Mouse (Mus musculus): ENCODE measurements around the gene Gpr152.

Gene Gpr152

DNA sequence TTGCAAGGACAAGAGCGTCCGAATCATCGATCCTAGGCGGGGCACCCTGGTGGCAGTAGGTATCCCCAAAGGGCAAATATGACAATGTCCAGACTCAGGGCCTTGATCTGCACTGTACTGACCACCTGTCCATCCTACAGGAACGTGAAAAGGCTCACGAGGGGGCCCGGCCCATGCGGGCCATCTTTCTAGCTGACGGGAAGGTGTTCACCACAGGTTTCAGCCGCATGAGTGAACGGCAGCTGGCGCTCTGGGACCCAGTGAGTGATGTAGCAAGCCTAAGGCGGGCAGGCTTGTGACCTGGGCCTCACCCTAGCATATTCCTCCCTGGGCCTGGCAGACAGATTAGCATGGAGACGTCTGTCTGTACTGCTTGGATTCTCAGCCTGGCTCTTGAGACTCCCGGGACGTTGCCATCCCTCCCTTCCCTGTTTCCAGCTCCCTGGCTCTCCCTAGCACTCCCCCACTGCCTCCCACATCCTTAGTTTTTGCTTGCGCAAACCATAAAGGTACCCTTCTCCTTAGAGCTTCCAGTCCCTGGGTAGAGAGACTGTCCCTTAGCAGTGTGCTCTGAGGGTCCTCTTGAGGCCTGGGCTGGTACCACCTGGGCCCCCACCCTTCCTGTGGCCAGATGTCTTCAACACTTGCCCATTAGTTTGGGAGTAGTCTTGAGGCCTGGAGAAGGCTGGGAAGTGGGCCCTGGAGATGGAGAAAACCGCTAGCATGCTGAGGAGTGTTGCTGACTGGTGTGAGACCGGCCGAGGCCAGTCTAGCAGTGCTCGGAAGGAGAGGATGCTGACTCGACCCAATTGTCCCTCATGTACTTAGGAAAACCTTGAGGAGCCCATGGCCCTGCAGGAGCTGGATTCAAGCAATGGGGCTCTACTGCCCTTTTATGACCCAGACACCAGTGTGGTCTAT lies 11.2 kb downstream of the Gpr152 start:
- DNase-seq (ENCODE audit: low spot score): no peak

DNA sequence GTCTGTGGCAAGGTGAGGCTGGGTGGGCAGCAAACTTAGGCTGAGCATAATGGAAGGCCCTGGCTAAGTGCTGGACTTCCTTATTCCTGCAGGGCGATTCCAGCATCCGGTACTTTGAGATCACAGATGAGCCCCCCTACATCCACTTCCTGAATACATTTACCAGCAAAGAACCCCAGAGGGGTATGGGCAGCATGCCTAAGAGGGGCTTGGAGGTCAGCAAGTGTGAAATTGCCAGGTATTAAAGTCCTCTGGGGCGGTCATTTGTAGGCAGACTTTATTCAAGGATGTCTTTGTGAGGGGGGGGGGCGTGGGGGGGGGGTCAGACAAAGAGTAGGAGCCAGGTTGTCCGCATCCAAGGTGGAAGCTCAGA lies 11.9 kb downstream of the Gpr152 start:
- DNase-seq (ENCODE audit: low spot score): no peak

DNA sequence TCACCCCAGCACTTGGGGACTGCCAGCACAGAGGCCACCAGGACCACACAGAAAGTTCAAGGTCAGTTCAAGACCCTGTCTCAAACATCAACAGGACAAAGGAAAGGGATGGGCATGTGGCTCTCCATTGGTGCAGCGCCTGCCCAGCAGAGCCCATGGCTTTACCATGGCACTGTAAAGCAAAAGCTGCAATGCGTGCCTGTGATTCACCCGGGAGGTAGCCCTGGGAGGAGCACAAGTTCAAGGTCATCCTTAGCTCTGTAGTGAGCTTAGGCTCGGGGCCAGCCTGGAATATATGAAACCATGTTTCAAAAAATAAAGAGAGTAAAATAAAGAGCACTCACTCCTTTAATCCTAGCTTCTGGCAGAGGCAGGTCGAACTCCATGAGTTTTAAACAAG lies 12.3 kb downstream of the Gpr152 start:
- no peak for DNase-seq (ENCODE audit: low spot score)

DNA sequence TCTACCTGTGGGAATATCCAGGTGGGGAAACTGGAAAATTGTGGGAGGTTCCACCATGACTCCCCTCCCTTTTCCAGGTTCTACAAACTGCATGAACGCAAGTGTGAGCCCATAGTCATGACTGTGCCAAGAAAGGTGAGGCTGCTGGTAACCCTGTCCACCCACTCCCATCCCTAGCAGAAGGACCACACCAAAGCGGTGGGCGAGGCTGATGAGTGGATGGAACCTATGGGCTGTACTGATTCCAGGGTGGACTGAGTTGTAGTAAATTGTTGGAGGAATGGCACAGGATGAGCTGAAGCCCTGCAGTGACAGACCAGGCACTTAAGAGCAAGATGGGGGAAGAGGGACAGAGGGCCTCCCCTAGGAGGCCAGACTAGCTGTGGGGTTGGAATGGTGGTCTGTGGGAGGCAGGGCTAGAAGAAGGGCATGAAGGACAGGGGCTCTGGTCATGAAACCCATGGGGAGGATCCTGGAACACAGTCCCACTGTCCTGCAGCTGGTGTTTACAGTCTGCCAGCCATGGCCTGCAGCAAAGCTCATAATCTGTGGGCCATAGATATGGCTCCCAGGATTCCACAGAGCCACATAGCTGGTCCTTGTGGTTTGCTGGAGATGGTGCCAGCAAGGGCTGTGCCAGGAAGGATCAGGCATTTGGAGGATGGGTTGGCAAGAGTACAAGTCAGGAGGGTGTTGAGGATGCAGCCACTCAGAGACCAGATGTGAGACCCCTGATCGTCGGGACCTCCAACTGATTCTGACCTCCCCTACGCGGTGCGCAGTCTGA lies 13.1 kb downstream of the Gpr152 start:
- no peak for DNase-seq (ENCODE audit: low spot score)

DNA sequence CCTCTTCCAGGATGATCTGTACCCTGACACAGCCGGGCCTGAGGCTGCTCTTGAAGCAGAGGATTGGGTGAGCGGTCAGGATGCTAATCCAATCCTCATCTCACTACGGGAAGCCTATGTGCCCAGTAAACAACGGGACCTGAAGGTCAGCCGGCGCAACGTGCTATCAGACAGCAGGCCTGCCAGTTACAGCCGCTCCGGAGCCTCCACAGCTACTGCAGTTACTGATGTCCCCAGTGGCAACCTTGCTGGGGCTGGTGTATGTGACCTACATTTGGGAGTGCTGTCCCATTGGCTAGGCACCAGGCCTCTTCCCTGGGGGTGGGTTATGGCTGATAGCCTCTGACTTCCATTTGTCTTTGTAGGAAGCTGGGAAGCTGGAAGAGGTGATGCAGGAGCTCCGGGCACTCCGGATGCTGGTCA lies 13.7 kb downstream of the Gpr152 start, which contains the start of gene Ptprcap:
Gene Ptprcap (plus strand): TSS at position 373 of the 423 bp plus-strand sequence.
- DNase-seq (ENCODE audit: low spot score): no peak

- no peak for DNase-seq (ENCODE audit: low spot score)
These were observed 15.0 kb downstream of the Gpr152 start for GRCm38 (mm10) chr19:4154437-4155222.

DNA sequence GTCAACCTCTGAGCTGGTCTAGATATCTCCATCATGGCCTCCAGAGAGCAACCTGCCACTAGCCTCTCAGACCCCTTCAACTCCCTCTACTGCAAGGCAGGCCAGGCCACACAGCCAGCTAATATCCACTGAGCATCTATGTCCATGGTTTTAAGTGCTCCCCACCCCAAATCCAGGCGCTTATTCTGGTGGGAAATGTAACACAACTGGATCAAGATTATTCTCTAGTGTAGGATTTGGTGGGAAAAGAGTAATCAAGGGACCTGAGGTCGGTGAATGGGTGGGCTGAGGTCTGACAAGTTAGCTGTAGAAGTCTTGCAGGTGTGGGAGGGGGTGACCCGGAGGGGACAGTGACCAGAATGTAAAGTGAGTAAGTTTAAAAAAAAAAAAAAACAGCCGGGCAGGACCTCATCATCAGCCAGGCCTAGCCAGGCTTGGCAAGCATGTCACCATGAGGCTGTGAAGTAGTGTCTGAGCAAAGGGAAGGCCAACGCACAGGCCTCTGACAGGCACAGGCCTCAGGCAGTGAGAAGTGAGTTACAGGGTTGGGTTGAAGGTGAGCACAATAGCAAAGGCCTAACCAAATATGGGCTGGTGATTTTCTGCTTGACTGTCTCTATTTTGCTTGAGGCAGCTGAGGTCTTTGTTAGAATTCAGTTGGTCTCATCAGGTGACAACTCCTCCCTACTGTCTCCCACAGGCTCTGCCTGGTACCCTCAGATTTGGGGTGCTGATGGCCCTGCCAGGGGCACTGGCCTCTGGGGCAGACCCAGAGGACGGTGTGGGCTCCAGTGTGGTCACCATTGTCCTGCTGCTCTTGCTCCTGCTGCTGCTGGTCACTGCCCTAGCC lies 15.9 kb downstream of the Gpr152 start:
- no peak for DNase-seq (ENCODE audit: low spot score)

DNA sequence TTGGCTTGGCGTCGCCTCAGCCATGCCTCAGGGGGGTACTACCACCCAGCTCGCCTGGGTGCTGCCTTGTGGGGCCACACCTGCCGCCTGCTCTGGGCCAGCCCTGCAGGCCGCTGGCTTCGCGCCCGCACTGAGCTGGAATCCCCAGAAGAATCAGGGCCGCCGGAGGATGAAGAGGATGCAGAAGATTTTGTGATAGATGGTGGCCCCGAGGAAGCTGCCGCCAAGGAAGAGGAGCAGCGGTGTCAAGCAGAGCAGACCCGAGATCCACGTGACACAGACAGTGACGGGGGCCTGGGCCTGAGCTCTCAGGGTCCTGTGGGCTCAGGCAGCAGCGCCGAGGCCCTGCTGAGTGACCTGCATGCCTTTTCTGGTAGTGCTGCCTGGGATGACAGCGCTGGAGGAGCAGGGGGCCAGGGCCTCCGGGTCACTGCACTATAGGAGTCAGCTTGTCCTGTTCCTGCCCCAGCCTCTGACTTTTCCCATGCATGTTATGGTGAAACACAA lies 16.5 kb downstream of the Gpr152 start:
- no peak for DNase-seq (ENCODE audit: low spot score)

DNA sequence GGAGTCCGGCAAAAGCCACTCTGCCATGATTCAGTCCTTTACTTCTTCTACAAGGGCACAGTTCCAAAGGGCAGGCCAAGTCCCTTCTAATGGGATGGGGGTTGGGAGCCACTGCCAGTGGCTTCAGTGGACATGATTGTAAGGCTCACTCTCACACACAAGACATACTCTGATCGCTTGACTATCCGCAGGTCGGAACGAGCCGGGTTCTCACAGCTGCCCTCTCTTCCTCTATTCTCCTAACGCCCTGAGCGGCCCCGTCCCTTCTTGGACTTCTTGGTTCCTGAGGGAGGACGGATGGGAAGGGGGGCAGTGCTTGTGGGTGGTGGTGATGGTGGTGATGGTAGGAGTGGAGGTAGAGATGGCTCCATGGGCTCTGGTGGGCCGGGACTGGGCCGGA lies 17.2 kb downstream of the Gpr152 start:
- no peak for DNase-seq (ENCODE audit: low spot score)

GRCm38 (mm10) chr19:4159049-4159448 lies 19.5 kb downstream of the Gpr152 start:
- DNase-seq (ENCODE audit: low spot score): no peak

DNA sequence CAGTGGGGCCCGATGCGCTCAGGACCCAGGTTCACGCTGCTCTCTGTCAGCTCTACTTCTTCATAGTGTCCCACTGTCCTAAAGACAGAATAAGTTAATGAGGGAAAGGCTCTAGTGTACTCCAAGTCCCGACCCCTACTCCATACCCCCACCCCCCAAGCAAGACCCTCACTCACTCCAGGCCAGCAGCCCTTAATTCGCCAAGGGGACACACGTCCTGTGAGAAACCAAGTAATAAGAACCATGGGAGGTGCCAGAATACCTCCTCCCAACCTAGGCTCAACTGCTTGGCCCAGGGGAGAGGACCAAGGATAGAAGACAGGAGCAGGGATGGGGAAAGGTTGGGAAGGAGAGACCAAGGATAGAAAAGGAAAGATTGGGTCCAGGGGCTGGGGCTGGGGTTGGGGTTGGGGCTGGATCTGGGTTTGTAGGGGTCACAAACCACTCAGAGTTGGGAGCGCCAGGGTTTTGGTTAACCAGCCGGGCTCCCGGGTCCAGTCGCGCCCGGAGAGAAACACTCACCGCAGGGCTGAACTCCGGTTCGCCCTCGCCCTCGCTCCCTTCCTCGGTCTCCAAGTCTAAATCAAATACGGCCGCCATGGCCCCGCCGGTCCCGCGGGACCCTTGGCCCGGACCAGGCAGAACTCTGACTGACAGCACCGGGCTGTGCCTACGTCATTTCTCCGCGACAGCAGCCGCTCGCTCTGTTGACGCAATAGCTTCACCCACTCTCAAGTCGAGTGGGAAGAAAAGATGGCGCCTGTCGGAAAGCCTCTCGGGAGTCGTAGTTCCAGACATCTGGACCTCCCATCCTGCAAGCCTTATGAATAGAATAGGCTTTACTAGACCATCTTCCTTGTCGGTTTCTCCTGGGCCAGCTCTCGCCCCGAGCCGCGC lies 23.3 kb downstream of the Gpr152 start, which contains the start of gene Rps6kb2:
Gene Rps6kb2 (minus strand): TSS at position 709 of the 897 bp plus-strand sequence.
- peak; percentile 91 for DNase-seq (ENCODE audit: low spot score)

DNA sequence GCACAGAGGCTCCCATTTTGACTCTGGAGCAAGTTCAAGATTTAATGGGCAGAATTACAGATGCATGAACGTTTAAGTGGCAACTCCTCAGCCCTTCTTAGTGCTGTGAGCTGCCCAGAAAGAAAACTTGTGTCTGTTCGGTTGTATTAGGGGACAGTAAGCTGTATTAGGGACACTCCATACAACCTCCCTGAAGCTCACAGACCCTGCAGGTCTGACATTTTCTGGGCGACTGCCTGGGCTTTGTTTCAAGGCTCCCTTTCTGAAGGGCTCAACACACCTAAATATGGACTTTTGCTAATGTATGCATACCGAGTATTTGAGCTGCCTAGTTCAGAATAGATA lies 23.9 kb downstream of the Gpr152 start:
- no peak for DNase-seq (ENCODE audit: low spot score)

DNA sequence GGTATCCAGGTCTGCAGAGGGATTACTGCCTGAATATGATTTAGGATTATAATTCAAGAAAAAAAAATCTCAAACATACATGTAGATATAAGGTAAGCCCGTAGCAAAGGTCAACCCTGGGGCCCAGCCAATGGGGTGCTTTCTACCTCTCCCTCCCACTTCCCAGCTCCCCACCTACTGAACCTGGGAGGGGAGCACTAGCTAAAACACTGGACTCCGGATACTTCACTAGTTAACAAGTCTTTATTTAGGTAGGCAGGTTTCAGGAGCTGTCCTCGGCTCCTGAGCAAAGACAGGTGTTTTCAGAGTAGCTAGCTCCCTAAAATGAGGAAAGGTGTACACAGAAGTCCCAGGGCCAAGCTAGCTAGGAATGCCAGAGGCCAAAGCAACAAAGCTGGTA lies 24.5 kb downstream of the Gpr152 start:
- no peak for DNase-seq (ENCODE audit: low spot score)

DNA sequence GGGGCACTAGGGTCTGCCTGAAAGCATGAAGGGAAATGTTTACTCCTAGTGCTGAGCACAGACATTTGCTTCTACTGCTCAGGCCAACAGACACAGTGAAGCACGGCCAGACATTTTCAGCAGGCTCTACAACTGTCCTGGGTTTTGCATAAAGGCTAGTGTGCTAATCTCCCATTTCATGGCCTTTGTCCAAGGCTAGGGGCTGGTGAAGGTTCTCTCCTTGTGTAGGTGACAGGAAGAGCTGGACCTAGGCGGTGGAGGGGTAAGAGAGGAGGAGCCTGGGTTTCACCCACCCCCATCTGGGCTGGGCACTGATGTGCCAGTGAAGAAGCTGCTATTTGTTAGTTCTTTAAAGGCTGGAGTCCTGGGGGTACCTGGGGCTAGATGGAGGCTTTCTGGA lies 25.1 kb downstream of the Gpr152 start:
- no peak for DNase-seq (ENCODE audit: low spot score)

GRCm38 (mm10) chr19:4166678-4167476 lies 27.3 kb downstream of the Gpr152 start:
- no peak for DNase-seq (ENCODE audit: low spot score)

DNA sequence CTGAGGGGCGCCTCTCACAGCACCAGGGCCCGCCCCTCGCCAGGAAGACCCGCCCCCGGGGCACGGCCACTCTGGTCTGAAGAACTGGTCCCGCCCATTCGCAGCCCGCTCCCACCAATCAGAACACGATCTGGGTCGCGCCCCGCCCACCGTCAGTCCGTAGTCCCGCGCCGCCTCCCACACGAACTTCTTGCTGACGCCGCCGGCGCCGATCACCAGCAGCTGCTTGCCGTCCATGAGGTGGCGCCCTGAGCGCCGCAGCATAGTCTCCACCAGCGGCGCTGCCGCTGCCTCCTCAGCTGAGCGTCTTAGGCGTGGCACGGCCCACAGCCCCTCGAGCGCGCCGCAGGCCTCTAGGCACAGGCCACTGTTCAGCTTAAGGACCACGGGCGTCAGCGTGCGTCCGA lies 29.8 kb downstream of the Gpr152 start:
- peak; percentile 96 for DNase-seq (ENCODE audit: low spot score)

DNA sequence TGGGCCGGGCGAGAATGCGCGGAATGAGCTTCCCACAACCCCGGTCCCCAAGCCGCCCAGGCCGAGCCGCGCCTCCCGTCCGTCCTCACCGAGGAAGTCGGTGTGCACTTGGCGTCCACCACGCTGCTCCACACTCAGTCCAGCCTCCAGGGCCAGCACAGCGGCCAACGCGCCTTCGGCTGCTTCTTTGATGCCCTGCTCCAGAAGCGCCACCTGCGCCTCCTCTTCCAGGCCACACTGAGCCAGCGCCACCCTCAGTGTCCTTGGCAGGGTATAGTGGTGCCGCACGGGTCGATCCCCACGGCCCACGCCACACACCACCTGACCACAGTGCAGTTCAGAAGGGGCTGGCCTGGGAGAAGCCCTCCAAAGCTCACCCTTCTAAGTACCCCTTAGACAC lies 30.2 kb downstream of the Gpr152 start:
- DNase-seq (ENCODE audit: low spot score): no peak

- DNase-seq (ENCODE audit: low spot score): no peak
These were observed 31.3 kb downstream of the Gpr152 start for GRCm38 (mm10) chr19:4170723-4171392.
